Mouse (Mus musculus): ENCODE measurements around the gene Fam69a. TPM values are rescaled to one million over a fixed set of nuclear protein-coding genes. Genes with fewer than 3 reads are reported as not detected.
"Not testable (repeated sequence)": the region's sequence is repeated elsewhere in the genome, so short reads cannot be mapped to it uniquely, and the experiment has no call there.

Gene Fam69a
- total RNA-seq, 2 experiments from 2014 or later: 33.5 to 39.0 TPM

- DNase-seq (ENCODE audit: extremely low spot score in 1 of 2, low spot score in 1 of 2): no peak
These were observed 2.9 kb downstream of the Fam69a start for GRCm38 (mm10) chr5:107983946-107984345.

GRCm38 (mm10) chr5:107982016-107982415, 4.9 kb downstream of the Fam69a start:
- DNase-seq (ENCODE audit: extremely low spot score in 1 of 2, low spot score in 1 of 2): no peak

- DNase-seq (ENCODE audit: extremely low spot score in 1 of 2, low spot score in 1 of 2): no peak
These were observed 7.0 kb downstream of the Fam69a start for GRCm38 (mm10) chr5:107979901-107980300.

- DNase-seq (ENCODE audit: extremely low spot score in 1 of 2, low spot score in 1 of 2): no peak
These were observed 8.4 kb downstream of the Fam69a start for GRCm38 (mm10) chr5:107978289-107979035.

- no peak for DNase-seq (ENCODE audit: extremely low spot score in 1 of 2, low spot score in 1 of 2)
These were observed 9.1 kb downstream of the Fam69a start for GRCm38 (mm10) chr5:107977640-107978288.

- DNase-seq (ENCODE audit: extremely low spot score in 1 of 2, low spot score in 1 of 2): no peak
These were observed 13.6 kb downstream of the Fam69a start for GRCm38 (mm10) chr5:107973310-107973709.

- no peak for DNase-seq (ENCODE audit: extremely low spot score in 1 of 2, low spot score in 1 of 2)
These were observed 14.2 kb downstream of the Fam69a start for GRCm38 (mm10) chr5:107972444-107973272.

GRCm38 (mm10) chr5:107971069-107971468, 15.8 kb downstream of the Fam69a start:
- no peak for DNase-seq (ENCODE audit: extremely low spot score in 1 of 2, low spot score in 1 of 2)

- DNase-seq (ENCODE audit: extremely low spot score in 1 of 2, low spot score in 1 of 2): not testable (repeated sequence)
These were observed 17.1 kb downstream of the Fam69a start for GRCm38 (mm10) chr5:107969818-107970217.

GRCm38 (mm10) chr5:107968079-107968478, 18.8 kb downstream of the Fam69a start:
- DNase-seq (ENCODE audit: extremely low spot score in 1 of 2, low spot score in 1 of 2): no peak

GRCm38 (mm10) chr5:107966841-107967457, 19.9 kb downstream of the Fam69a start:
- no peak for DNase-seq (ENCODE audit: extremely low spot score in 1 of 2, low spot score in 1 of 2)

- DNase-seq (ENCODE audit: extremely low spot score in 1 of 2, low spot score in 1 of 2): no peak
These were observed 20.7 kb downstream of the Fam69a start for GRCm38 (mm10) chr5:107966156-107966555.

- DNase-seq (ENCODE audit: extremely low spot score in 1 of 2, low spot score in 1 of 2): no peak
These were observed 21.4 kb downstream of the Fam69a start for GRCm38 (mm10) chr5:107965355-107965991.

- DNase-seq (ENCODE audit: extremely low spot score in 1 of 2, low spot score in 1 of 2): no peak
These were observed 22.7 kb downstream of the Fam69a start for GRCm38 (mm10) chr5:107964031-107964758.

GRCm38 (mm10) chr5:107961438-107962251, 25.2 kb downstream of the Fam69a start:
- DNase-seq (ENCODE audit: extremely low spot score in 1 of 2, low spot score in 1 of 2): peak in 1 of 2 experiments; percentile 8

- DNase-seq (ENCODE audit: extremely low spot score in 1 of 2, low spot score in 1 of 2): no peak
These were observed 26.2 kb downstream of the Fam69a start for GRCm38 (mm10) chr5:107960532-107961202.

GRCm38 (mm10) chr5:107959624-107960300, 27.1 kb downstream of the Fam69a start:
- no peak for DNase-seq (ENCODE audit: extremely low spot score in 1 of 2, low spot score in 1 of 2)

All from layer of hippocampus, postnatal 25 days (tissue).